Comparison of ENCODE assay signal across 8 mouse cellular contexts in the genomic region with DNA sequence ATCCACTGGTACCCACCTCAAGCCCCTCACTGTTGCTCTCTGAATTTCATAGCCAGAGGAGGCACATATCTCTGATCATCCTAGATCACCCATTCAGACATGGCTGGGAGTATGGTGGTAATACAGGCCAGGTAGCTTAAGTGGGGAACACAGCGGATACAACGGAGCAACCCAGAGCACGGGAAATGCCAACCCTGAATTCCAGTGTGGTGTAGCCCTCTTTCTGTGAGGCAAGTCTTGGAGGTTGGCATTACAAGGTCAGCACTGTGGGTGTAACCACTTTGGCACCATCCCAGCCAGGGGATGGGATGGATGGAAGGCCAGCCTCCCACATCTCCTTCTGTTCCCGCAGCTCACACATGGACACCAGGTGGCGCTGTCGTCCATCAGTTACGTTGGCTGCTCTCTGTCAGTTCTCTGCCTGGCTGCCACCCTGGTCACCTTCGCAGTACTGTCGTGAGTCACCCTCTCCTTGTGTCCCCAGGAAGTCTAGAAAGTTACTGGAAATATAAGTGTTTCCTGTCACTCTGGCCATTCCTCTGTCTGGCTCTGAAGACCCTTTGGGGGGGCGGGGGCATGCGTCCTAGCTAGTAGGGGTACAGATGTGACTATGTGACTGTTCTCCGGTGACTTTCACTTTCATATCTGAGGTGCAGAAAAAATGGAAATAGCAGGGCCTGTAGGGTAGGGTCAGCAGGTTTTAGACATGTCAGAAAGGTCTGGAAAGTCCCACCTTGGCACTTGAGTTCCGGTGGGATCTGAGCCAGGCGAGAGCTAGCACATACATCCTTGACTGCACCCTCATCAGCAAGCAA.
A peak's percentile ranks its signal among the peaks of the same experiment; 100 is the strongest.
DNase-seq lines count a peak whose midpoint lies in the region; ATAC-seq lines count a peak whose summit lies in the region.

No protein-coding gene starts in this region.

- 51% methylated on average over 14 of the region's 14 CpGs for WGBS in hindbrain, embryonic 13.5 days

- no peaks in the 10 kb centered on the region for H3K36me3 ChIP-seq in hindbrain, embryonic 13.5 days

- H3K27ac ChIP-seq in hindbrain, embryonic 13.5 days = no peak overlapping the region

- peak; percentile 58 for ATAC-seq in hindbrain, embryonic 13.5 days (ENCODE audit: low FRiP score)

- H3K9ac ChIP-seq in hindbrain, embryonic 13.5 days = no peak overlapping the region

- no peaks in the 10 kb centered on the region for H3K9me3 ChIP-seq in hindbrain, embryonic 13.5 days

- DNase-seq in MN1 (ENCODE audit: low spot score) = peak; percentile 87
- DNase-seq in cerebellum, adult 9-11 months = peak; percentile 82
- DNase-seq in frontal cortex, postnatal 14 days (ENCODE audit: low spot score in 2 of 2) = peak; percentile 67 to 83
- DNase-seq in layer of hippocampus, postnatal 25 days (ENCODE audit: extremely low spot score in 1 of 2, low spot score in 1 of 2) = peak; percentile 87 to 98
- peak; percentile 91 for DNase-seq in lung, postnatal 14 days
- peak; percentile 80 for DNase-seq in ovary, postnatal 36 days (ENCODE audit: low spot score)
- peak; percentile 79 for DNase-seq in thymus, postnatal 14 days

- peaks cover 21% of the 10 kb centered on the region; the same call in 1 of the 2 replicates for H3K27me3 ChIP-seq in hindbrain, embryonic 13.5 days

- peaks cover 12% of the 10 kb centered on the region for H3K4me1 ChIP-seq in hindbrain, embryonic 13.5 days (replicated peaks)

- no peak overlapping the region for H3K4me2 ChIP-seq in hindbrain, embryonic 13.5 days

- H3K4me3 ChIP-seq in hindbrain, embryonic 13.5 days = no peak overlapping the region
